Mouse (Mus musculus): ENCODE measurements around the gene D430042O09Rik.

D430042O09Rik gene

GRCm38 (mm10) chr7:125872874-125873273, 165.2 kb downstream of the D430042O09Rik start:
- CTCF ChIA-PET: no interaction called here

GRCm38 (mm10) chr7:125873971-125874495, 166.3 kb downstream of the D430042O09Rik start:
- CTCF ChIA-PET: interaction anchor here (0.6 kb wide), 1 partner anchor 92 kb away, joined by 3 read pairs; no protein-coding TSS in a partner anchor

GRCm38 (mm10) chr7:125878040-125878439, 170.4 kb downstream of the D430042O09Rik start:
- CTCF ChIA-PET: no interaction called here

GRCm38 (mm10) chr7:125883232-125883631, 175.5 kb downstream of the D430042O09Rik start:
- CTCF ChIA-PET: no interaction called here

- CTCF ChIA-PET: no interaction called here
Measured at GRCm38 (mm10) chr7:125886116-125886680, 178.5 kb downstream of the D430042O09Rik start.

- CTCF ChIA-PET: no interaction called here
Measured at GRCm38 (mm10) chr7:125887124-125887523, 179.4 kb downstream of the D430042O09Rik start.

- CTCF ChIA-PET: no interaction called here
Measured at GRCm38 (mm10) chr7:125887761-125888160, 180.1 kb downstream of the D430042O09Rik start.

- CTCF ChIA-PET: no interaction called here
Measured at GRCm38 (mm10) chr7:125888373-125888772, 180.7 kb downstream of the D430042O09Rik start.

GRCm38 (mm10) chr7:125893621-125894020, 185.9 kb downstream of the D430042O09Rik start:
- CTCF ChIA-PET: no interaction called here

- CTCF ChIA-PET: no interaction called here
Measured at GRCm38 (mm10) chr7:125897059-125897458, 189.4 kb downstream of the D430042O09Rik start.

- CTCF ChIA-PET: no interaction called here
Measured at GRCm38 (mm10) chr7:125899036-125899435, 191.3 kb downstream of the D430042O09Rik start.

GRCm38 (mm10) chr7:125899916-125900315, 192.2 kb downstream of the D430042O09Rik start:
- CTCF ChIA-PET: interaction anchor here (0.6 kb wide), 1 partner anchor 257 kb away, joined by 7 read pairs; no protein-coding TSS in a partner anchor

DNA sequence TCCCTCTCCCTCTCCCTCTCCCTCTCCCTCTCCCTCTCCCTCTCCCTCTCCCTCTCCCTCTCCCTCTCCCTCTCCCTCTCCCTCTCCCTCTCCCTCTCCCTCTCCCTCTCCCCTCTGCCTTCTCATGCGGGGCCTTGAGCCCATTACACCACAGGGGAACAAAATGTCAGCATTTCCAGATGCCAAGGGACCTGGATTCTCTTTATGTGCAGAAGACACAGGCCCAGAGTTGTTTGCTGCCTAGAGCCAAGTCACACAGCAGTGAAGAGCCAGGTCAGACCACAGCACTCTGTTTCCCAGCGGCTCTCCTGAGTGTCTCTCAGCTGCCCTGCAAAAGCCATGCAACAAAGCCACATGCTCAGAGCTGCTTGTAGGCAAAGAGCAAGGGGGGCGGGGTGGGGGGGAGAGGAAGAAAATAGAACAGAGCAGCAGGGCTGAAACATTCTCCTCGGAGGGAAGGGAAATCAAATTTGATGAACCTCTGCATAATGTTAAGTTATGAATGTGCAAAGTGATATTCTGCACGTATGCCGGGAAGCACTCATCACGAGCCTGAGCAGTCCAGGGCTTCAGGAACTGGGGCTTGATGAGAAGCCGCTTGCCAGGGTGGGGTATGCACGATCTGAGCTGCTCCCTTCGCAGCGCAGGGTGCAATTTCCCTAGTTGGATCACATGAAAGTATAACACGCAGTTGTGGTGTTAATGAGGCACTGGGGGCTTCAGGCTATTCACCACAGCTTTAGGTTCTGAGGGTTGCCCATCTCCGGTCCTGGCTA, 192.9 kb downstream of the D430042O09Rik start:
- CTCF ChIA-PET: interaction anchor here (0.6 kb wide), 1 partner anchor 256 kb away, joined by 7 read pairs; no protein-coding TSS in a partner anchor

DNA sequence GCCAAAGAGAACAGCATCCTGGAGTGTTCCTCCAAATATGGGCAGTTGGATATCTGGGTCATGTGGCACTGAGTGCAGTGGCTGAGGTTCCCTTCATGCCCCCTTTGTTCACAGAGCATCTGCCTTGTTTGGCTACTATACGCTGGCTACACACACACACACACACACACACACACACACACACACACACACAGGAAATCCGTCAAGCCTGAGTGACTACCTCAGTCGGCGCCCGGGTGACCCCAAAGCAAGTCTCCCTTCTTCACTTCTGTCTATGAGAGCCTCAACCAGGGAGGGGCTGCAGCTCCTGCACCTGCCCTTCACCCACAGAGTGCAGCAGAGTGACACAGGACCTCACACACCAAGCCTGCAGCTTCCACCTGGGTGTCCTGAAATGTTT, 213.1 kb downstream of the D430042O09Rik start:
- CTCF ChIA-PET: interaction anchor here (0.5 to 1.2 kb wide), 2 partner anchors 16 to 528 kb away, joined by 4 read pairs; no protein-coding TSS in a partner anchor

- CTCF ChIA-PET: no interaction called here
Measured at GRCm38 (mm10) chr7:125924044-125924443, 216.4 kb downstream of the D430042O09Rik start.

Measured in spleen, embryonic (tissue).